Mouse (Mus musculus) spleen, adult 2 months (tissue): Measurements from ENCODE around the gene Inpp4b. TPM values are rescaled to one million over a fixed set of nuclear protein-coding genes. Genes with fewer than 3 reads are reported as not detected.

Experiments used
- DNase-seq, 2 experiments: peaks; one replicate each; pipeline versions ENCODE4 v3.0.0 to v3.0.0-alpha.2; 2012 to 2021; ENCODE audit warnings: low spot score in 2 of 2, low read depth in 1 of 2
- H3K27ac ChIP-seq: fragments of 200-500 bp; 2 replicates; pipeline ENCODE4 v1.5.1; 2012; ENCODE audit warnings: low read length, inconsistent platforms; ENCODE audit not compliant: insufficient read depth
- H3K27me3 ChIP-seq: fragments of 200-500 bp; 2 replicates; pipeline ENCODE4 v1.6.1; 2012; ENCODE audit warnings: mild to moderate bottlenecking, moderate library complexity, low read length, inconsistent platforms; ENCODE audit not compliant: control insufficient read depth, insufficient read depth
- H3K36me3 ChIP-seq: fragments of 200-500 bp; 2 replicates; pipeline ENCODE4 v1.6.1; 2012; ENCODE audit warnings: mild to moderate bottlenecking, low read length, inconsistent platforms; ENCODE audit not compliant: control insufficient read depth, insufficient read depth
- H3K4me1 ChIP-seq: fragments of 200-500 bp; 2 replicates; pipeline ENCODE4 v1.6.1; 2011; ENCODE audit warnings: inconsistent platforms; ENCODE audit not compliant: control insufficient read depth, insufficient read depth, insufficient read length
- H3K4me3 ChIP-seq: fragments of 200-500 bp; 2 replicates; pipeline ENCODE4 v1.5.1; 2011; ENCODE audit warnings: mild to moderate bottlenecking, inconsistent platforms; ENCODE audit not compliant: insufficient read depth, insufficient read length; ENCODE audit errors: extremely low read depth
- CTCF ChIP-seq: fragments of 200-500 bp; IDR thresholded peaks from 2 replicates; pipeline ENCODE4 v1.5.1; 2011; ENCODE audit warnings: mild to moderate bottlenecking, inconsistent platforms; ENCODE audit not compliant: insufficient read depth, insufficient read length, insufficient replicate concordance; ENCODE audit errors: extremely low read depth
- POLR2A ChIP-seq: fragments of 200-500 bp; IDR thresholded peaks from 2 replicates; pipeline ENCODE4 v1.6.1; 2011; ENCODE audit warnings: low read depth, low read length, inconsistent platforms
- WGBS: fragments of 180-500 bp; shearing (Covaris S2); methylation state at CpG from one replicate; pipeline ENCODE4 v1.1.7; 2018; 5-methylcytosine and 5-hydroxymethylcytosine counted together
- polyA plus RNA-seq: library from polyadenylated mRNA; depleted of rRNA; stranded (reverse); fragments of >200 nt; gene quantifications from 2 replicates; pipeline ENCODE4 v1.2.3, GENCODE M21; 2012

Inpp4b gene
- polyA plus RNA-seq, 1 experiment: 5.1 TPM

GRCm38 (mm10) chr8:82093274-82093673 is 750.9 kb downstream of the Inpp4b start:
- Histone ChIP-seq H3K4me1 (no peaks in the 10 kb centered on the region), H3K4me3 (no peak overlapping the region), H3K36me3 (no peaks in the 10 kb centered on the region), H3K27me3 (no peaks in the 10 kb centered on the region), H3K27ac (no peak overlapping the region)
- TF ChIP-seq POLR2A: no peak
- TF ChIP-seq CTCF: no peak
- no peak for DNase-seq

- DNase-seq: no peak
- no peak for TF ChIP-seq CTCF
- TF ChIP-seq POLR2A: no peak
- no peaks in the 10 kb centered on the region for H3K27me3 ChIP-seq
- no peak overlapping the region for H3K4me3 ChIP-seq
- H3K4me1 ChIP-seq: no peaks in the 10 kb centered on the region
- H3K27ac ChIP-seq: no peak overlapping the region
- no peaks in the 10 kb centered on the region for H3K36me3 ChIP-seq
Observed at GRCm38 (mm10) chr8:82104560-82104959, 762.2 kb downstream of the Inpp4b start.

GRCm38 (mm10) chr8:82106131-82106530 is 763.8 kb downstream of the Inpp4b start:
- Histone ChIP-seq H3K4me1 (no peaks in the 10 kb centered on the region), H3K4me3 (no peak overlapping the region), H3K27ac (no peak overlapping the region), H3K27me3 (no peaks in the 10 kb centered on the region), H3K36me3 (no peaks in the 10 kb centered on the region)
- TF ChIP-seq POLR2A (no peak), CTCF (no peak)
- WGBS: 95% methylated on average over 3 of the region's 3 CpGs
- DNase-seq: no peak

GRCm38 (mm10) chr8:82150272-82150671 is 807.9 kb downstream of the Inpp4b start:
- H3K27ac ChIP-seq: no peak overlapping the region
- DNase-seq: no peak
- no peaks in the 10 kb centered on the region for H3K27me3 ChIP-seq
- H3K36me3 ChIP-seq: no peaks in the 10 kb centered on the region
- no peak overlapping the region for H3K4me3 ChIP-seq
- no peaks in the 10 kb centered on the region for H3K4me1 ChIP-seq
- TF ChIP-seq CTCF (no peak), POLR2A (no peak)

GRCm38 (mm10) chr8:82157928-82158327 is 815.6 kb downstream of the Inpp4b start:
- WGBS: 81% methylated on average over 1 of the region's 1 CpGs
- no peak for TF ChIP-seq CTCF
- TF ChIP-seq POLR2A: no peak
- Histone ChIP-seq H3K27ac (no peak overlapping the region), H3K4me3 (no peak overlapping the region), H3K4me1 (no peaks in the 10 kb centered on the region), H3K36me3 (no peaks in the 10 kb centered on the region), H3K27me3 (no peaks in the 10 kb centered on the region)
- no peak for DNase-seq
